Mouse (Mus musculus) lung, embryonic 15.5 days (tissue): Measurements from ENCODE around the gene Rnf40. TPM values are rescaled to one million over a fixed set of nuclear protein-coding genes. Genes with fewer than 3 reads are reported as not detected.
"Not testable (repeated sequence)": the region's sequence is repeated elsewhere in the genome, so short reads cannot be mapped to it uniquely, and the experiment has no call there.

Source experiments
- ATAC-seq: fragments of 200-750 bp; cut with Nextera tagmentation; 2 replicates; pipeline ENCODE4 v1.8.0; 2017; ENCODE audit warnings: moderate number of reproducible peaks, borderline replicate concordance; ENCODE audit not compliant: low FRiP score, low TSS enrichment; ENCODE audit errors: extremely low read depth
- H3K27ac ChIP-seq: fragments of 300-500 bp; sonication (generic); 2 replicates; pipeline ENCODE4 v1.5.1; 2015; ENCODE audit warnings: moderate library complexity, mild to moderate bottlenecking, inconsistent platforms
- H3K27me3 ChIP-seq: fragments of 300-500 bp; sonication (generic); 2 replicates; pipeline ENCODE4 v1.6.1; 2015; ENCODE audit warnings: inconsistent platforms
- H3K36me3 ChIP-seq: fragments of 300-500 bp; sonication (generic); 2 replicates; pipeline ENCODE4 v1.6.1; 2015; ENCODE audit warnings: inconsistent platforms
- H3K4me1 ChIP-seq: fragments of 300-500 bp; sonication (generic); 2 replicates; pipeline ENCODE4 v1.6.1; 2015; ENCODE audit warnings: inconsistent platforms
- H3K4me2 ChIP-seq: fragments of 300-500 bp; sonication (generic); 2 replicates; pipeline ENCODE4 v1.6.1; 2015; ENCODE audit warnings: inconsistent platforms, mild to moderate bottlenecking, moderate library complexity
- H3K4me3 ChIP-seq: fragments of 300-500 bp; sonication (generic); 2 replicates; pipeline ENCODE4 v1.5.1; 2015; ENCODE audit warnings: mild to moderate bottlenecking, inconsistent platforms
- H3K9ac ChIP-seq: fragments of 300-500 bp; sonication (generic); 2 replicates; pipeline ENCODE4 v1.6.1; 2015; ENCODE audit warnings: inconsistent platforms
- H3K9me3 ChIP-seq: fragments of 300-500 bp; sonication (generic); 2 replicates; pipeline ENCODE4 v1.6.1; 2016; ENCODE audit warnings: inconsistent platforms
- WGBS: fragments of 180-500 bp; shearing (Covaris S2); methylation state at CpG from one replicate; pipeline ENCODE4 v1.1.7; 2015; 5-methylcytosine and 5-hydroxymethylcytosine counted together
- polyA plus RNA-seq: library from polyadenylated mRNA; unstranded; fragments of >200 nt; fragmentation: Nextera tagmentation; extraction: Ambion mirVana; gene quantifications from 2 replicates; pipeline ENCODE4 v1.2.1, GENCODE M21; 2015

Gene Rnf40
- polyA plus RNA-seq, 1 experiment from 2014 or later: 49.0 TPM

DNA sequence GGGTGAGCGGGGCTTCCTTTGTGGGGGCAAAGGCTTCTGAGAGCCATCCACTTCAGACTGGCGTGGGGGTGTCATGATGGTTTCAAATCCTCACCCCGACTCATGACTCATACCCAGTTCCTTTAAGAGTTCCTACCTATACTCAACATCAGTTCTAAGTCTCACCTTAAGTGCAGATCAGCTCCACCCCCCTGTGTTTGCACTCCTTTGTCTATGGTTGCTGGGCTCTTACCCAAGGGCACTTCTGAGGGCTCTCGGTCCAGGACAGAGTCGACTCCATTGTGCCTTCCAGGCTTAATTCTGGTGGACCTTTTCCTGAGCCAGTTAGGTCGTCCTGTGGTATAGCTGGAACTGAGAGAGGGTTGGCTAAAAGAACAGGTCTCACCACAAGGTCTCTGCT is 18.6 kb downstream of the Rnf40 start:
- ATAC-seq: peak; percentile 41
- peaks cover 74% of the 10 kb centered on the region for H3K36me3 ChIP-seq

DNA sequence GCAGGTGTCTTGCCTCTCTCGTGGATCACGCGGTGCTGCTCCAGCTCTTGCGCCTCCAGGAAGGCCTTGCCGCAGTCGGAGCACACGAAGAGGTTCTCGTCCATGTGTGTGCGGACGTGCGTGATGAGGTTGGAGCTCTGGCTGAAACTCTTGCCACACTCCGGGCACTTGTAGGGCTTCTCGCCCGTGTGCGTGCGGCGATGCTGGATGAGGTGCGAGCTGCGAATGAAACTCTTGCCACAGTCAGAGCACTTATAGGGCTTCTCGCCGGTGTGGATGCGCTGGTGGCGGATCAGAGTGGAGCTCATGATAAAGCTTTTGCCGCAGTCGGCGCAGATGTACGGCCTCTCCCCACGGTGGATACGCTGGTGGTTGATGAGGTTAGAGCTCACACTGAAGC is 22.4 kb downstream of the Rnf40 start:
- no peak overlapping the region for H3K9ac ChIP-seq

More for the DNA sequence above, 18.6 kb downstream of the Rnf40 start:
- Histone ChIP-seq H3K4me1 (peaks cover 5% of the 10 kb centered on the region; the same call in 1 of the 2 replicates), H3K27me3 (no peaks in the 10 kb centered on the region), H3K4me2 (no peak overlapping the region), H3K9ac (no peak overlapping the region), H3K27ac (no peak overlapping the region), H3K4me3 (no peak overlapping the region), H3K9me3 (no peaks in the 10 kb centered on the region)
- WGBS: 63% methylated on average over 6 of the region's 6 CpGs

GRCm38 (mm10) chr7:127611561-127611960 is 23.0 kb downstream of the Rnf40 start:
- H3K27me3 ChIP-seq: no peaks in the 10 kb centered on the region
- H3K36me3 ChIP-seq: peaks cover 55% of the 10 kb centered on the region
- 98% methylated on average over 26 of the region's 26 CpGs for WGBS
- H3K4me3 ChIP-seq: no peak overlapping the region
- no peaks in the 10 kb centered on the region for H3K9me3 ChIP-seq
- peaks cover 23% of the 10 kb centered on the region for H3K4me1 ChIP-seq
- no peak for ATAC-seq
- H3K4me2 ChIP-seq: no peak overlapping the region
- H3K27ac ChIP-seq: no peak overlapping the region
- H3K9ac ChIP-seq: no peak overlapping the region

More for the DNA sequence above, 22.4 kb downstream of the Rnf40 start:
- no peaks in the 10 kb centered on the region for H3K9me3 ChIP-seq
- no peak for ATAC-seq
- peaks cover 18% of the 10 kb centered on the region for H3K4me1 ChIP-seq
- H3K27ac ChIP-seq: no peak overlapping the region
- H3K4me2 ChIP-seq: no peak overlapping the region
- no peaks in the 10 kb centered on the region for H3K27me3 ChIP-seq
- 96% methylated on average over 29 of the region's 29 CpGs for WGBS
- peaks cover 58% of the 10 kb centered on the region for H3K36me3 ChIP-seq
- no peak overlapping the region for H3K4me3 ChIP-seq

DNA sequence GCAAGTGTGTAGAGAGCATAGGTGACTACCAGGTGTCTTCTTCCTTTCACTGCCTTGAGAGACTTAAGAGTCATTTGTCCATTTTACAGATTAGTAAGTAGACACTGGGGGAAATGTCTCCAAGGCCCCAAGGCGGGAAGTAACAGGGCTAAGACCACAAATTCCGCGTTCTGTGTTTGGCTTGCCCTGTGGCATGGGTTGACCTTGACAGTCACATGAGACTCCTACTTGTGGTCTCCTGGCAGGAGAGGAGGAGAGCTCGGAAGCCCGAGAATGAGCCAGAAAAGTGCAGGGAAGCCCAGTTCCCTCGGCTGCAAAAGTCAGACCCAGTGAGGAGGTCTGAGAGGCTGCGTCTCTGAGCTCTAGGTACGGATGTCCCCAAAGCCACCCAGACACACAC is 24.9 kb downstream of the Rnf40 start:
- H3K9ac ChIP-seq: peak overlapping the region; percentile 93; the same call in 1 of the 2 replicates
- ATAC-seq: no peak
- H3K9me3 ChIP-seq: no peaks in the 10 kb centered on the region
- H3K27me3 ChIP-seq: no peaks in the 10 kb centered on the region
- peak overlapping the region; percentile 100 for H3K4me3 ChIP-seq
- peaks cover 18% of the 10 kb centered on the region for H3K4me1 ChIP-seq
- H3K4me2 ChIP-seq: peak overlapping the region; percentile 73
- WGBS: 80% methylated on average over 8 of the region's 8 CpGs
- H3K27ac ChIP-seq: no peak overlapping the region
- H3K36me3 ChIP-seq: peaks cover 46% of the 10 kb centered on the region

- no peaks in the 10 kb centered on the region for H3K9me3 ChIP-seq
- H3K9ac ChIP-seq: peak overlapping the region; percentile 93
- H3K4me3 ChIP-seq: peak overlapping the region; percentile 100
- no peaks in the 10 kb centered on the region for H3K27me3 ChIP-seq
- H3K4me2 ChIP-seq: peak overlapping the region; percentile 73
- WGBS: 14% methylated on average over 8 of the region's 8 CpGs
- peak overlapping the region; percentile 87; the same call in 1 of the 2 replicates for H3K27ac ChIP-seq
- no peak for ATAC-seq
- peaks cover 18% of the 10 kb centered on the region for H3K4me1 ChIP-seq
- H3K36me3 ChIP-seq: peaks cover 40% of the 10 kb centered on the region
Observed at GRCm38 (mm10) chr7:127614091-127614490, 25.5 kb downstream of the Rnf40 start.

DNA sequence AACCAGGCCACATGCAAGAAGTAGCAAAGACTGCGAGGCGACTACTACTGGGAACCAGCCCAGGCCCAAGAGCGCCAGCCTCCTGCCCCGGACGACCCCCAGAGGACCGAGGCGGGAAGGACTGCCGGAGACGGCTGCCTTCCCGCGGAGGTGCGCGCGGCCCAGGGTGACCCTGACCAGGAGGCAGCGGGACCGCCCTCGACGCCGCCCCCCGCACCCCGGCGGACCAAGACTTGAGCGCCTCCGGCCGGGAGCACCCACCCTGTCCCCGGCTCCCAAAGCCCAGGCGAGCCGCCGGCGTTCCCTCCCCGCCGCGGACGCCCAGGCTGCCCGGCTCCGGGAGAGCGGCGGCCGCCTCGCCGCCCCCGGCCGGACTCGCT is 25.9 kb downstream of the Rnf40 start:
- peak overlapping the region; percentile 87 for H3K27ac ChIP-seq
- no peaks in the 10 kb centered on the region for H3K9me3 ChIP-seq
- ATAC-seq: peak; percentile 68
- WGBS: 0% methylated on average over 34 of the region's 44 CpGs
- H3K4me3 ChIP-seq: peak overlapping the region; percentile 100
- peaks cover 18% of the 10 kb centered on the region for H3K4me1 ChIP-seq
- peak overlapping the region; percentile 93 for H3K9ac ChIP-seq
- H3K36me3 ChIP-seq: peaks cover 36% of the 10 kb centered on the region
- no peaks in the 10 kb centered on the region for H3K27me3 ChIP-seq
- peak overlapping the region; percentile 73 for H3K4me2 ChIP-seq

GRCm38 (mm10) chr7:127614891-127615843 is 26.6 kb downstream of the Rnf40 start, which contains the start of gene Zfp629:
Zfp629 (minus strand) TSS chr7:127615797.
- Histone ChIP-seq H3K9ac (peak within 1 kb of the TSS; percentile 93), H3K27me3 (no peaks in the 10 kb centered on the region), H3K9me3 (no peaks in the 10 kb centered on the region), H3K27ac (peak within 1 kb of the TSS; percentile 87), H3K36me3 (peaks cover 29% of the 10 kb centered on the region), H3K4me2 (peak within 1 kb of the TSS; percentile 73), H3K4me3 (peak within 1 kb of the TSS; percentile 100), H3K4me1 (peaks cover 18% of the 10 kb centered on the region)
- ATAC-seq: peak; percentile 90
- WGBS: 1% methylated on average over 49 of the region's 50 CpGs

GRCm38 (mm10) chr7:127616336-127616735 is 27.8 kb downstream of the Rnf40 start:
- H3K27ac ChIP-seq: no peak overlapping the region
- H3K4me2 ChIP-seq: peak overlapping the region; percentile 73
- no peak overlapping the region for H3K4me3 ChIP-seq
- WGBS: 79% methylated on average over 1 of the region's 1 CpGs
- H3K4me1 ChIP-seq: peaks cover 18% of the 10 kb centered on the region
- no peak overlapping the region for H3K9ac ChIP-seq
- no peaks in the 10 kb centered on the region for H3K9me3 ChIP-seq
- H3K36me3 ChIP-seq: peaks cover 18% of the 10 kb centered on the region
- H3K27me3 ChIP-seq: no peaks in the 10 kb centered on the region
- ATAC-seq: no peak

DNA sequence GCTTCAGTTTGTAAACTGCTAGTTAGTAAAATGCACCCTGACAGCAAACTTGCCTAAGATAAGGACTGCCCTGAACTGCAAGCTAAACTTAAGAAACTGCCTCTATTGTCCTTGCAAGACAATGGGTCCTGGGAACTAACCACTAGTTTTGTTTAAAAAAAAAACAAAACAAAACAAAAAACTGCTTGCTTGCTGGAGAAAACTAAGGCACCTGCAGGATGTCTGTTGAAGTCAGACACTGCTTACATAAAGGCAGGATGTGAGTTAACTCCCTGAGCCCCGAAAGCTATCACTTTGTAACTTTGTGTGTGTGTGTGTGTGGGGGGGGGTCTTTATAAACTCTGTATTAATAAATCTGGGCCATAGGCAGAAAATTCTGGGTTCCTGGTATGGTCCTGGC is 28.3 kb downstream of the Rnf40 start:
- no peak for ATAC-seq
- no peak overlapping the region for H3K9ac ChIP-seq
- WGBS: 66% methylated on average over 1 of the region's 1 CpGs
- H3K27me3 ChIP-seq: no peaks in the 10 kb centered on the region
- no peak overlapping the region for H3K4me3 ChIP-seq
- H3K27ac ChIP-seq: no peak overlapping the region
- no peaks in the 10 kb centered on the region for H3K9me3 ChIP-seq
- H3K4me1 ChIP-seq: peaks cover 18% of the 10 kb centered on the region
- no peak overlapping the region; the same call in 1 of the 2 replicates for H3K4me2 ChIP-seq
- H3K36me3 ChIP-seq: peaks cover 12% of the 10 kb centered on the region

GRCm38 (mm10) chr7:127617962-127618361 is 29.4 kb downstream of the Rnf40 start:
- no peaks in the 10 kb centered on the region for H3K9me3 ChIP-seq
- peaks cover 18% of the 10 kb centered on the region for H3K4me1 ChIP-seq
- WGBS: 65% methylated on average over 2 of the region's 2 CpGs
- peaks cover 2% of the 10 kb centered on the region for H3K36me3 ChIP-seq
- H3K27me3 ChIP-seq: no peaks in the 10 kb centered on the region
- no peak overlapping the region for H3K4me2 ChIP-seq
- H3K9ac ChIP-seq: no peak overlapping the region
- no peak for ATAC-seq
- no peak overlapping the region for H3K27ac ChIP-seq
- no peak overlapping the region for H3K4me3 ChIP-seq

GRCm38 (mm10) chr7:127618402-127618801 is 29.8 kb downstream of the Rnf40 start:
- not testable (repeated sequence) for ATAC-seq, H3K27me3 ChIP-seq, H3K9me3 ChIP-seq, H3K9ac ChIP-seq, H3K27ac ChIP-seq, H3K4me2 ChIP-seq, H3K36me3 ChIP-seq, H3K4me3 ChIP-seq
- 91% methylated on average over 7 of the region's 8 CpGs for WGBS
- peaks cover 18% of the 10 kb centered on the region for H3K4me1 ChIP-seq

GRCm38 (mm10) chr7:127626039-127626438 is 37.5 kb downstream of the Rnf40 start:
- H3K4me3 ChIP-seq: no peak overlapping the region
- H3K27me3 ChIP-seq: no peaks in the 10 kb centered on the region
- no peak overlapping the region for H3K4me2 ChIP-seq
- H3K4me1 ChIP-seq: no peaks in the 10 kb centered on the region
- 95% methylated on average over 7 of the region's 7 CpGs for WGBS
- H3K9me3 ChIP-seq: no peaks in the 10 kb centered on the region
- H3K27ac ChIP-seq: no peak overlapping the region
- no peak overlapping the region for H3K9ac ChIP-seq
- no peak for ATAC-seq
- no peaks in the 10 kb centered on the region for H3K36me3 ChIP-seq
